Mouse (Mus musculus) c-Kit-negative CD71-positive TER-119-positive erythroid progenitor cells, embryonic 14.5 days (primary cell): Measurements from ENCODE around the gene Acvr2a.
A peak's percentile ranks its signal among the peaks of the same experiment; 100 is the strongest.
"Not testable (repeated sequence)": the region's sequence is repeated elsewhere in the genome, so short reads cannot be mapped to it uniquely, and the experiment has no call there.

Experiments used
- DNase-seq: peaks from one replicate; pipeline ENCODE4 v3.0.0-alpha.2; 2013; ENCODE audit warnings: low read depth, low spot score

The Acvr2a gene

DNA sequence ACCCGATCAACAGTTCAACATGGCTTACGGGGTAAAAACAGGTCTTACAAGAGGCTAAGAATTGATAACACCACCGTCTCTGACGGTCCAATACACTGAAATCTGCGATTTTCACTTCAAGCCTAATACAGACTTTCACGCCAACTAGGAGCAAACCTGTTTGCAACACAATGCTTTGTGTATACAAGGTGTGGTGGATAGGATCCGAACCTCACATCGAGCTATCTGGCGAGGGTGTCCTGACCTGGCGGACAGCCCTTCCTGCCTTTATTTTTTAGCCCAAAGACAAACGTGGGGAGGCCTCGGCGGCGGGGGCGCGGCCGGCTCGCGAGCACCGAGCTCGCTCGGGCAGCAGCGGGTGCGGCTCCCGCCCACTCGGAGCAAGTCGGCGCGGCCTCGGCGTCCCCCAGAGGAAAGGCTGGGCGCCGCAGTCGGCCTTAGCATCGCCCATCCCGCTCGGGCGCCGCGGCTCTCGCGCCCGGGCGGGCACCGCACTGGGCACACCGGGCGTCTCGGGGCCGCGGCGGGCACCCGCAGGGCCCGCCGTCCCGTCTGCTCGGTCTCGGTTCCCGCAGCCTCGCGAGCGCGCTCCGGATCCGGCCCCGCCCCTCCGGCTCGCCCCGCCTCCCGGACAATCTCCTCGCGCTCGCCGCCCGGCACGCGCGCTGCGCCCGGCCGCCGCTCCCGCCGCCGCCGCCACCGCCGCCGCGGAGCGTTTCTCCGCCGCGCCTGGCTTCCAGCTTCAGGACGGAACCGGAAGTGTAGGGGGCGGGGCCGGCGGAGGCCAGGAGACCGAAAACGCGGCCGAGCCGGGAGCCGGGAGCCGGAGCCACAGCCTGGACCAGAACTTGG is at the start of gene Acvr2a:
Acvr2a (plus strand) TSS at position 739 of the 852 bp plus-strand sequence.
- peak; percentile 32 for DNase-seq

DNA sequence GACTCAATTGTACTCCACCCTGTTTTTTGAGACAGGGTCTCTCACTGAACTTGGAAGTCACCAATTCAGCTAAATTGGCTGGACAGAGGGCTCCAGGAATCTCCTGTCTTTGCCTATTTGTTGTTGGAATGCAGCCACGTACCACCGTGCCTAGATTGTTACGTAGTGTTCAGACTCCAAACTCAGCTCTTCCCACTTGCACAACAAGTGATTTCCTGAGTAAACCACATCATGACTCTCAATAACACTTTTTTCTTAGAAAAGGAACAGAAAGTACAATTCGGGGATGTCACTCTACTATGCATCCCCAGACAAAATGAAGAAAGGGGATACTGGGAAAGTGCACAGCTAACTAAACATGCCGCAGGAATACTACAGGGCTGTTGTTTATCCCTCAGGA is 47.4 kb upstream of the Acvr2a start:
- no peak for DNase-seq

DNA sequence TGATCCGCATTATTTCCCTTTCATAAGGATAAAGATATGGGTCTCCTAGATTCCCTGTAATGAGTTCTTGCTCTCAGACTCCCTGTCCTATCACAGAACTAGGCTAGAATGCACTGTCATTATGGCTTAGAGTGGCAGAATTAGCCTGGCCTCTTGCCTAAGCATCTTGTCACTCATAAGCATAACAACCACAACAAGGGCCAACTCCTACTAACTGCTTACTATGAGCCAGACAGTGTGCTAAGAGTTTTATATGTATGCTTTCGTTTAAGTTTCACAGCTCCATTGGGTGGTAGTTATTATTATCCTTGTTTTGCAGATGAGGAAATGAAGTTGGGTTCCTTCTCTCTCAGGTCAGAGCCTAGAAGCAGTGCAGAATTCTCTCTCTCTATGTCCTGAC is 46.1 kb upstream of the Acvr2a start:
- no peak for DNase-seq

DNA sequence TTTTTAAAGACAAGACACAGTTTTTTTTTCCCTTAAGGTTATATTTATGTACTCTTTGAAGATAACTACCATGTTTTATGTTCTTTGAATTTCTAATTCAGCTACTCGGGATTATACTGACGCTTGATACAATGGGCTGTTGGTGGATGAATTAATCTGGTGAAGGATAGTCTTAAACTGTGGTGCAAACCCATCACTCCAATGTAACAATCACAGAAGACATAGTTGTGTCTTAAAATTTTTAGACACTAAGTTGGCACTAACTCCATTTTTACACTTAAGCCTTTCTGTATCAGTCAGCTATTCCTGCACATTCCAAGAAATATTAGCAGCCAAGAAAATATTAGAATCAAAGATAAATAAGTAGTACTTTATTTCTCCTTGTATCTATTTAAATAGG is 45.7 kb upstream of the Acvr2a start:
- DNase-seq, result no peak

DNA sequence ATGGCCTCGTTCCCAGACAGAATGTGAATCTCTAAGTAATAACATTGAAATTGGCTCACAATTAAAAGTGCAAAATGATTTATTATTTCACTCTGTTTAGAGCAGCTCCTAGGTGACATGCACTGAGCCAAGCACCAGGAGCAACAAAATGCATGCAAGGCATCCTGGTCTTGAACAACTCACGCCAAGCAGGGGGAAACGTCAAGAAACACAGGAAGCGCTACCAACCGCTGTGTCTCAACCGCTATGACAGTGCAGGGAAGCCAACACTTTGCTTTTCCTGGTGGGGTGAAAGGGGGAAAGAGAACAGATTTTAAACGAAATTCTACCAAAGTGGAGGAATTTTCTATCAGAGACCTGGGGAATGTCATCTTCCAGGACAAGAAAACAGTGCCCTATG is 43.8 kb upstream of the Acvr2a start:
- no peak for DNase-seq

DNA sequence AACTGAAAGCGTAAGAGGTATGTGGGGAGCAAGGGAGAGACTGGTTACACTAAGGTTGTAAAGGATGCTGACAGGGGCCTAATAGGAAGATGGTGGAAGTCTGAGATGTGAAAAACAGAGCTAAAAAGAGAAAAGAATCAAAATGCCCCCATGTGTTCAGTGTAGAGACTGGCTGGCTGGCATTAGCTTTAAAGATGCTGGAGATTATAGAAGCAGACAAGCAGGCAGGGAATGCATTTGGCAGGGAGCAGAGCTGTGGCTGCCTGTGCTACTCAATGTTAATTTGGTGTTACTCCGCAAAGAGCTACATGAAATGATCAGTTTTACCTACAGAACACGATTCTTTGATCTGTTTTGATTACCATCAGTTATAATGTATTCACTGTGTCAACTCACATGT is 43.3 kb upstream of the Acvr2a start:
- DNase-seq, result no peak

DNA sequence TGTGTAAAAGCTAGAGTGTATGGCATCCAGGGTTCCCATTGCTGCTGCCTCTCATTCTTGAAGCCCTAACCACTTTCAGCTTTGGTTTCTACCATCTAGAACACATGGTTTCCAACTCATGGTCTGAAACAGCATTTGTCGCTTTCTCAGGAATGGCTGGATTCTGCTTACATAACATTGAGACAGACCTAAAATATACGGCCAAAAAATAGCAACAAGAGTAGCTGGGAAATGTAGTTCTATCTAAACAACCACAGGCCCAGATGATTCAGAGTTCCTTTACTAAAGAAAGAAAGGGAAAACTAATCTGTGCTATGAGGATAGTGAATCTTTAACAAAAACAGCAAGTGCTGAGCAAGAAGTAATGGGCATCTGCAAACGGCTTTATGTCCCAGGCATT is 38.6 kb upstream of the Acvr2a start:
- no peak for DNase-seq

DNA sequence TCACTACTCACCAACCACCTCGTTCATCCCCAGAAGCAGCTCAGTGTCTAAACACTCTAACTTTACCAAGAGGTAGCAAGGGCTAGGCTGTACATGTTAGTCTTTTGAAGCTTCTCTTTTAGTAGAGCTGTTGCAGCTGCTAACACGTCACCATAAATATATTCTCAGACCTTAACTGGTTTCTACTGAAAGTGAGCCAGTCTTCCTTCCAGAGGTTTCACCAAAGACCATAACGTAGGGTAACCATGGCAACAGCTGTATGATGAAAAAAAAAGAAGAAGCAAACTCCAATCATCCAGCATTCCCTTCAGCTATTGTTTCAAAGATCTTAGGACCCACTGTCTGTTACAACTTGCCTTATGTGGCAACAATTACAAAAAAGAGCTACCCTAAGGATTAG is 25.0 kb upstream of the Acvr2a start:
- no peak for DNase-seq

DNA sequence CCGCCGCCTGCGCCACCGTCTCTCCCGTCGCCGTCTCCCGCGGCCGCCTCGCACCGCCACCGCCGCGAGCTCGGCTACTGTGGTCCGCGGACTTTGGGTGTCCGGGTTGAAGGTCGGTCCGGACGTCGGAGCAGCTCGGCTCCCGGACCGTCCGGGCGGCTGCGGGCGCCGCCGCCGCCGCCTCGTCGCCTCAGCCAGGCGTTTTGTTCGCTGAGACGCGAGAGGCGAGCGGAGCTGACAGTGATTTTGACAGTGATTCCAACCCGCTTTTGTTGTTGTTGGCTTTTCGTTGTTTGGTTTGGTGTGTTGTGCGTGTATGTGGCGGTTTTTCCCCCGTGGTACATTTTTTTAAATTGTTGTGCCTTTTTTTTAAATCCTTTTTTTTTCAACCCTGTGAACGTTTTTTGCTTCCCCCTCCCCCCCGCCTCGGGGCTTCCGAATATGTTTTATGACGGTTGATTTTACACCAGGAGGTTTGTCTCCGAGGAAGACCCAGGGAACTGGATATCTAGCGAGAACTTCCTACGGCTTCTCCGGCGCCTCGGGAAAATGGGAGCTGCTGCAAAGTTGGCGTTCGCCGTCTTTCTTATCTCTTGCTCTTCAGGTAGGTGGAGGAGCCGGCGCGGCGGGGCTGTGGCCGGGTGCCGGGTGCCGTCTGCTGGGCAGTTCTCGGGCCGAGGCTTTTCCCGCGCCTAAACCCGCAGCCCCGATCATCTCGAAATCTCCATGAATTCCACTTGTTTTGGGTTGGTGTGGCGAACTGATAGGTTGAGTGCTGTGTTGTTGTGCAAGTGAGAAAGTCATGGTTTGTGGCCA is 522 bp downstream of the Acvr2a start:
- peak; percentile 8 for DNase-seq

DNA sequence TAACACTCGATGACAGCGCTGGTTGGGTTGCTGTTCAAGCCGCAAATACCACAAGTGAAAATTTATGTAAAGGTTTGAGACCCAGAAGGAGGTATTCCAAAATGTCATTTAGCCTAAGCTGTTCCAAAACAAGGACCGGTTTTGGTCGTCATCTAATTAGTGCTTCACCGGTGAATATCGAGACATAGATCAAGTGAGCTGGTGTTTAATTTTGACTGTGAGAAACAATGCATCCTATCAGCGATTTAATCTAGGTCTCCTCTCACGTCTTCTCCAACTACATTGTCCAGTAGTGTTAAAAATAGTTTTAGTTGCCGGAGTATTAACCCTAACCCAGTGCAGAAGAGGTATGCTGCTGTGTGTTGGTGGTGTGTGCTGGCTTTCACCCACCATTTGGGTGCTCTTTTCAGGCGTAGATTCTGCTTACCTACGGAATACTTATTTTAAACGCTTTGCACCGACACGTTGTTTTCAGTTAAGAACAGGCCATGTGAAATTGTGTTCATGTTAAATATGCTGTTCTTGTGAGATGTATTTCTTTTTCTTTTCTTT is 1.2 kb downstream of the Acvr2a start:
- no peak for DNase-seq

DNA sequence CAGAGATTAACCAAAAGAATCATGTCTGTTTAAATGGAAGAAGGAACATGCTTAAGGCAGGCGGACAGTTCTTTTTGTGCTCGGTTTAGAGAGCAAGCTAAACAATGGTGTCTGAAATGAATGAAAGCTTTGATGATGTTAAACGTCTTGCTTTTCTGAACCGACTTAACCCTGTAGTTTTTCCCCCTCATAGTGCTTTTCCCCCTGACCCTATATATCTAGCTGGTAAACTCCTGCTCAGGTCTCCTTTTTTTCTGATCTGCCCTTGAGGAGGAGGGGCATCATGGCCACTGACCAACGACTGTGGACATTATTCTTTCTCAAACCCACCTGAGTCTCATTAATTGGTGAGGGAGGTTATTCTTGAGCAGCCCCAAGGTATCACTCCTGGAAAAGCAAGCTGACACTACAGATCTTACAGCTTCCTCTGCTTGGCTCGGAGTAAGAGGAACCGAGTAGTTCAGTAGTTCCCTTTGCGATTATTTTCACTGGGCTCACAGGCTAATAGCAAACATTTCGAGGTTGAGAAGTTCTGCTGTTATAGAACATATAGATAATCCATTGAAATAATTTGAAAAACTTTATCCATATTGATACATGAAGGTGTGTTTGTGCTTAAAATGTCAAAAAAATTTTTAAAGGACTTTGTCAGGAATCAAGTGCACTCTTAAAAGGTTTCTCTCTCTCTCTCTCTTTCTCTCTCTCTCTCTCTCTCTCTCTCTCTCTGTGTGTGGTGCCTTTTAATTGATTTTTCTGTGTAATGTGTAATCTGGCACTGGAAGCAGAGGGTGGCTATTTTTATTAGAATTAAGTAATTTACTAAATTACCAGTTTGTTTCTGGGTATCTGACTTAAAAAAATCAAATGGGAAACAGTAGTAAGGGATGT is 2.5 kb downstream of the Acvr2a start:
- no peak for DNase-seq

DNA sequence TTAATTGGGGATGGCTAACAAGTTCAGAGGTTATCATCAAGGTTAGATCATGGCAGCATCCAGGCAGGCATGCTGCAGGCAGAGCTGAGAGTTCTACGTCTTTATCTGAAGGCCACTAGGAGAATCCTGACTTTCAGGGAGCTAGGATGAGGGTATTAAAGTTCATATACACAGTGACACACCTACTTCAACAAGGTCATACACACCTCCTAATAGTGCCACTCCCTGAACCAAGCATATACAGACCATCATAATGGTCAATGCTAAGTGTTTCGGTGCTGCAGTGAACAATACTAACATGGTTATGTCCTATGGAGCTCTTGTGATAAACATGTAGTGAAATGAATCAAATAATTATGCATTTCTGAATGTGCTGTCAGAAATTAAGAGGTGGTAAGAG is 12.0 kb downstream of the Acvr2a start:
- DNase-seq, result no peak

DNA sequence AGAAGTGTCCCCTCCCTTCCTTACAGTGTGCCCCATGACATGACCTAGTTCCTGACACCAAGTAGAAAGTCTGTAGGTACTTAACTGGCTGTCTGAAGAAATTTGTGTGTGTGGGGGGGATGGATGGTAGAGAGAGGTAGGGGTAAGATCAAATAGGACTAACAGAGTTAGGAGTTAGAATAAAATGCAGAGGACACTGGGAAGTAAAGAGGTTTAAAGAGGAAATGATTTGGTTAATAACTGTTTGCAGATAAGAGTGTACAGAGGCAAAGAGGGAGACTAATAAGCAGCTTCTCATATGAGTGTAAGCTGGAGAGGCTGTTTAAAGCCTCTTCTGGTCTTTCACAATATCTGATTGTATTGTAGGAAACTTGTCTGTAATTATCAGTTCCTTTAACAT is 12.5 kb downstream of the Acvr2a start:
- DNase-seq, result no peak

DNA sequence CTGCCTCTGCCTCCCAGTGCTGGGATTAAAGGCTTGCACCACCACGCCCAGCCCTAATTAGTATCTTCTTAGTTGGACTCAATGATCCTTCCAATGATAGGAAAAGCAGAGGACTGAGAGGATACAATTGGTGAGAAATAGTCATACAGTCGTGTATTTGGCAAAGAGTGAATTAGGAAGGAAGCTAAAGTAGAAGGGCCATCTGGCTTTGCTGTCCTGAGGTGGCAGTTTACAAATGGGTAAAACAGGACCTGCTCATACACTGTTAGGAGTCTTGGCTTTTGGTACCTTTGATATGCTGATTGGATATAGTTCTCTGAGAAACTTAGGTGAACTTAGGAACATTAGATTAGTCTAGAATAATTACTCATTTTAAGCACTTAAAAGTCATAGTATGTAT is 16.6 kb downstream of the Acvr2a start:
- no peak for DNase-seq

DNA sequence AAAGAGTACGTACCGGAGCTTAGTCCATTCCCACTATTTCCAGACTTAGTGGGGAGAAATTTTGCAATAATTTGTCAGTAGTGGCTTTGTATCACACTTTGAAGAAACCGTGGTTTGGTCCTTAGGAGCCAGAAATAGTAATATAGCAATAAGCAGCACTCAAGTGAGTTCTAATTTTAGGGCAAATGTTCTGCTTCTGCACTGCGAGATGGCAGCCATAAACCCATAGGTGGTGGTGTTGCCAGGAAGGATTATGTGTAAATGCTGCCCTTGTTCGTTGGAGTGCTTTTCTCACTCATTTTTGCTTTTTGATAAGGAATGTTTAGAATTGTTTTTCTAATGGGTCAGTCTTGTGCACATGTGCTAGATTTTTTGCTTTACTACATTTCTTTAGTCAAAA is 18.4 kb downstream of the Acvr2a start:
- no peak for DNase-seq

DNA sequence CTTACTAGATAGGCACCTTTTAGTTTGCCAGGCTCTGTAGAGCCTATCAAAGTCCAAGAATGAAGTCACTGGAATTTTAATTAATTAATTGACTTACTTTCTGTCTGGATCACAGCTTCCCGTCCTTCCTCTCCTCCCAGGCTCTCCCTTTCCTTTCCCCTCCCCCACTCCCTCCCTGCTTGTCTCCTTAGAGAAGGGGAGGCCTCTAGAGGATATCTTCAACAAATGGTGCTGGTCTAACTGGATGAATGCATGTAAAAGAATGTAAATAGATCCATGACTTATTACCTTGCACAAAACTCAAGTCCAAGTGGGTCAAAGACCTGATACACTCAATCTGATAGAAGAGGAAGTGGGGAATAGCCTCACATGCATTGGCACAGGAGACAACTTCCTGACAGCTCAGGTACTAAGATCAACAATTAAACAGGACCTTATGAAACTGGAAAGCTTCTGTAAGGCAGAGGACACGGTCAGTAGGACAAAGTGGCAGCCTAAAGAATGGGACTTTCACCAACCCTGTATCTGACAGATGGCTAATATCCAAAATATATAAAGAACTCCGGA is 20.1 kb downstream of the Acvr2a start:
- no peak for DNase-seq

DNA sequence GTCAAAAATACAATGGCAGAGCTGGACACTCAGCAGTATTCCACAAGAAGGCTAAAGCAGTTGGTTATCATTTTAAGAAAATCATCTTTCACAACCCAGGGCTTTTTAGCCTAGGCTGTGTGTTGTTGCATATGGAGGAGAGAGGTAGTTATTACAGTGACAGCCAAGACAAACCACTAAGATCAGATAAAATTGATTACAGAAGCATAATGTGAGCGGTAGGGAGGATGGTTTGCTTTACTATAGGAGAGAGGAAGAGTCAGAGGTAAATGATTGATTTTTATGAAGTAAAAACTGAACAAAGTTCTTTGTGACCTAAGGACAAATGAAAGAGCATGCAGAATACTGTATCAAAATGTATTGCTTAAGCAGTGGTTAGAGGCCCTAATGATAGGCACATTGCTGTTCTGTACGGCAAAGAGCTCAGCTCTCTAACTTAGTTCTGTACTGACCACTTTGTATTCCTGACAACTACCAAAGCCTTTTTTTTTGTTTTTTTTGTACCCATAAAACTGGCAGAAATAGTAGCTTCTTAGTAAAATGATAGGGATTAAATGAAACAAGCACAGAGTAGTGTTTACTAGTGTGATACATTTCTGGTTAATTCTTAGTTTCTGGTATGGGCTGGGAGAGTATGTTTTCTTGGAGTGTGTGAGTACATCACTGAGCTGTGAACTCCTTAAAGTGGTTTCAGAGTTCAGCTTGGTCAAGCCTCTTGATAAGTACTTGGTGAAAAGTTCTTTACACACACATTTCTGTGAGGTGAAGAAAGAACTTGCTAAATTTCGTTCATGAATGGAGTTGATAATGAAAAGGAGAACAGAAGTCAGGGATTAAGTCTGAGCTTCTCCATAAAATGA is 27.9 kb downstream of the Acvr2a start:
- no peak for DNase-seq

DNA sequence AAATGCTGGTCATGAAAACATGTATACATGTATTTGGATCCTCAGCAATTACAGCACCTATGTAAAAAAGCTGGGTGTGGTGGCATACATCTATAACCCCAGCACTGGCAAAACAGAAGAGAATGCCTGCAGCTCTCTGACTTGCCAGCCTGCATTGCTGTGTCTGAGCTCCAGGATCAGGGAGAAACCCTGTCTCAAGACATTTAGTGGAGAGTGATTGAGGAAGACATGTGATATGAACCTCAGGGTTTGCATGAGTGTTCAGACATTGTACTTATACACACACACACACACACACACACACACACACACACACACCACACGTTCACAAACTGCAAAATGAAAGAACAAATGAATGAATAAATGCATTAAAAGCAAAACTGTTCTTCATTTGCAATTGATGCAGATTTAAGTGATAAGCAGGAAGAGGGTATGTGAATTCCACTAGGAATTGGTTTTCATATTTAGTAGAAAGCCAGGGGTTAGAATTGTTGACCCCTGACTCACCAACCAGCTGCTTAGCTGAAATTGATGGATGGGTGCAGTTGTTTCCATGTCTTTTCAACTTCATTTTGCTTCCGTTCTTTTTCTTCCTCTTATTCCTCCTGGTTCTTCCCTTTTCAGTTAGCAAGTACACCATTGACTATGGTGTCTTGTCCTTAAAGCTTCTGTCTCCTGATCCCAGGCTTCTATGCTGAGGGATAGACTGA is 32.9 kb downstream of the Acvr2a start:
- DNase-seq, result no peak

DNA sequence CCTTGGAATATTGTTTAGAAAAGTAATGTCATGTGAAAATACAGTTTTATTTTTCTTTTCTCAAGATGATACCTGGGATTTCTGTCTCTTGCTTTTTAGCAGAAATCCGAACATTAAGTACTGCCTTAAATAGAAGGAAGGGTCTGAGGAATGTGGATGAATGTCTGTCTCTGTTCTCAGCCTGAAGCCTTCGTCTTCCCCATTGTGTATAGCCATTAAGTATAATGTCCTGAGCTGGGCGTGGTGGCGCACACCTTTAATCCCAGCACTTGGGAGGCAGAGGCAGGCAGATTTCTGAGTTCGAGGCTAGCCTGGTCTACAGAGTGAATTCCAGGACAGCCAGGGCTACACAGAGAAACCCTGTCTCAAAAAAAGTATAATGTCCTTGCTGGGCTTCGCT is 51.7 kb downstream of the Acvr2a start:
- DNase-seq, result not testable (repeated sequence)
